Mouse (Mus musculus): Measurements from ENCODE around the gene Hexdc. TPM values are rescaled to one million over a fixed set of nuclear protein-coding genes. Genes with fewer than 3 reads are reported as not detected.

Gene Hexdc
- polyA plus RNA-seq, 1 experiment from 2014 or later: 3.7 TPM

- no peak overlapping the region for H3K4me2 ChIP-seq
- no peaks in the 10 kb centered on the region for H3K27me3 ChIP-seq (replicated peaks)
- H3K9me3 ChIP-seq (replicated peaks): no peaks in the 10 kb centered on the region
- WGBS (ENCODE audit: insufficient replicate concordance): 20% methylated on average over 2 of the region's 2 CpGs
- no peak overlapping the region for H3K4me3 ChIP-seq
- H3K4me1 ChIP-seq: peaks cover 4% of the 10 kb centered on the region
- H3K27ac ChIP-seq: no peak overlapping the region
- no peak overlapping the region for H3K9ac ChIP-seq
- no peak for ATAC-seq
- H3K36me3 ChIP-seq: no peaks in the 10 kb centered on the region
These were observed 5.6 kb upstream of the Hexdc start for GRCm38 (mm10) chr11:121198622-121199021.

GRCm38 (mm10) chr11:121199851-121200250 lies 4.4 kb upstream of the Hexdc start:
- no peak overlapping the region for H3K27ac ChIP-seq
- H3K9ac ChIP-seq: no peak overlapping the region
- no peak for ATAC-seq
- WGBS (ENCODE audit: insufficient replicate concordance): 77% methylated on average over 4 of the region's 4 CpGs
- H3K27me3 ChIP-seq (replicated peaks): no peaks in the 10 kb centered on the region
- H3K9me3 ChIP-seq (replicated peaks): no peaks in the 10 kb centered on the region
- no peak overlapping the region for H3K4me3 ChIP-seq
- H3K4me1 ChIP-seq: peaks cover 15% of the 10 kb centered on the region
- H3K36me3 ChIP-seq: no peaks in the 10 kb centered on the region
- H3K4me2 ChIP-seq: no peak overlapping the region

- Histone ChIP-seq H3K4me3 (no peak overlapping the region), H3K36me3 (no peaks in the 10 kb centered on the region), H3K9ac (no peak overlapping the region), H3K27me3 (replicated peaks) (no peaks in the 10 kb centered on the region), H3K27ac (no peak overlapping the region), H3K4me1 (peaks cover 21% of the 10 kb centered on the region), H3K9me3 (replicated peaks) (no peaks in the 10 kb centered on the region), H3K4me2 (no peak overlapping the region)
- 73% methylated on average over 6 of the region's 6 CpGs for WGBS (ENCODE audit: insufficient replicate concordance)
- no peak for ATAC-seq
These were observed 3.5 kb upstream of the Hexdc start for GRCm38 (mm10) chr11:121200781-121201180.

GRCm38 (mm10) chr11:121201436-121202198 lies 2.6 kb upstream of the Hexdc start:
- Histone ChIP-seq H3K9ac (no peak overlapping the region), H3K4me1 (peaks cover 21% of the 10 kb centered on the region), H3K4me2 (no peak overlapping the region), H3K27me3 (replicated peaks) (no peaks in the 10 kb centered on the region), H3K27ac (no peak overlapping the region), H3K9me3 (replicated peaks) (no peaks in the 10 kb centered on the region), H3K36me3 (no peaks in the 10 kb centered on the region), H3K4me3 (no peak overlapping the region)
- ATAC-seq: no peak
- WGBS (ENCODE audit: insufficient replicate concordance): 60% methylated on average over 11 of the region's 11 CpGs

GRCm38 (mm10) chr11:121203859-121204160 lies 423 bp upstream of the Hexdc start:
- no peaks in the 10 kb centered on the region for H3K9me3 ChIP-seq (replicated peaks)
- no peak overlapping the region for H3K9ac ChIP-seq
- H3K27ac ChIP-seq: no peak overlapping the region
- no peak for ATAC-seq
- peaks cover 12% of the 10 kb centered on the region for H3K36me3 ChIP-seq
- no peaks in the 10 kb centered on the region for H3K27me3 ChIP-seq (replicated peaks)
- peak overlapping the region; percentile 97 for H3K4me2 ChIP-seq
- peaks cover 21% of the 10 kb centered on the region for H3K4me1 ChIP-seq
- under 1% methylated on average over 5 of the region's 5 CpGs for WGBS (ENCODE audit: insufficient replicate concordance)
- H3K4me3 ChIP-seq: peak overlapping the region; percentile 83

GRCm38 (mm10) chr11:121216831-121217230 lies 12.6 kb downstream of the Hexdc start:
- ATAC-seq: no peak
- Histone ChIP-seq H3K4me3 (no peak overlapping the region), H3K4me1 (peaks cover 3% of the 10 kb centered on the region; the same call in 1 of the 2 replicates), H3K27ac (no peak overlapping the region), H3K27me3 (replicated peaks) (no peaks in the 10 kb centered on the region), H3K9ac (no peak overlapping the region), H3K36me3 (peaks cover 62% of the 10 kb centered on the region), H3K4me2 (no peak overlapping the region), H3K9me3 (replicated peaks) (no peaks in the 10 kb centered on the region)
- WGBS (ENCODE audit: insufficient replicate concordance): 87% methylated on average over 3 of the region's 3 CpGs

GRCm38 (mm10) chr11:121219776-121220175 lies 15.5 kb downstream of the Hexdc start:
- WGBS (ENCODE audit: insufficient replicate concordance): 85% methylated on average over 11 of the region's 11 CpGs
- H3K36me3 ChIP-seq: peaks cover 77% of the 10 kb centered on the region
- ATAC-seq: no peak
- H3K4me3 ChIP-seq: no peak overlapping the region
- no peaks in the 10 kb centered on the region for H3K27me3 ChIP-seq (replicated peaks)
- no peak overlapping the region for H3K9ac ChIP-seq
- H3K27ac ChIP-seq: no peak overlapping the region
- H3K4me1 ChIP-seq: peaks cover 3% of the 10 kb centered on the region; the same call in 1 of the 2 replicates
- H3K4me2 ChIP-seq: no peak overlapping the region
- H3K9me3 ChIP-seq (replicated peaks): no peaks in the 10 kb centered on the region

- no peak for ATAC-seq
- 81% methylated on average over 5 of the region's 5 CpGs for WGBS (ENCODE audit: insufficient replicate concordance)
- H3K36me3 ChIP-seq: peaks cover 87% of the 10 kb centered on the region
- H3K27me3 ChIP-seq (replicated peaks): no peaks in the 10 kb centered on the region
- no peak overlapping the region for H3K4me2 ChIP-seq
- H3K9me3 ChIP-seq (replicated peaks): no peaks in the 10 kb centered on the region
- no peak overlapping the region for H3K9ac ChIP-seq
- H3K4me1 ChIP-seq: peaks cover 4% of the 10 kb centered on the region; the same call in 1 of the 2 replicates
- H3K27ac ChIP-seq: no peak overlapping the region
- no peak overlapping the region for H3K4me3 ChIP-seq
These were observed 16.5 kb downstream of the Hexdc start for GRCm38 (mm10) chr11:121220771-121221170.

GRCm38 (mm10) chr11:121221321-121222010 lies 17.2 kb downstream of the Hexdc start:
- no peak for ATAC-seq
- H3K9me3 ChIP-seq (replicated peaks): no peaks in the 10 kb centered on the region
- H3K36me3 ChIP-seq: peaks cover 91% of the 10 kb centered on the region
- no peak overlapping the region for H3K27ac ChIP-seq
- WGBS (ENCODE audit: insufficient replicate concordance): 75% methylated on average over 6 of the region's 6 CpGs
- peaks cover 7% of the 10 kb centered on the region; the same call in 1 of the 2 replicates for H3K4me1 ChIP-seq
- no peak overlapping the region for H3K9ac ChIP-seq
- H3K4me2 ChIP-seq: no peak overlapping the region
- H3K27me3 ChIP-seq (replicated peaks): no peaks in the 10 kb centered on the region
- H3K4me3 ChIP-seq: no peak overlapping the region

- H3K4me1 ChIP-seq: peaks cover 60% of the 10 kb centered on the region
- peak overlapping the region; percentile 88 for H3K4me2 ChIP-seq
- WGBS (ENCODE audit: insufficient replicate concordance): 15% methylated on average over 21 of the region's 21 CpGs
- ATAC-seq: peak; percentile 2; the same call in 1 of the 2 replicates
- H3K27ac ChIP-seq: peak overlapping the region; percentile 87
- no peaks in the 10 kb centered on the region for H3K27me3 ChIP-seq (replicated peaks)
- H3K9me3 ChIP-seq (replicated peaks): no peaks in the 10 kb centered on the region
- peak overlapping the region; percentile 85 for H3K9ac ChIP-seq
- H3K36me3 ChIP-seq: peaks cover 44% of the 10 kb centered on the region
- peak overlapping the region; percentile 83 for H3K4me3 ChIP-seq
These were observed 24.1 kb downstream of the Hexdc start for GRCm38 (mm10) chr11:121228129-121229017.

- Histone ChIP-seq H3K27ac (peak within 1 kb of the TSS; percentile 87), H3K4me1 (peaks cover 65% of the 10 kb centered on the region), H3K9me3 (replicated peaks) (no peaks in the 10 kb centered on the region), H3K36me3 (peaks cover 38% of the 10 kb centered on the region), H3K27me3 (replicated peaks) (no peaks in the 10 kb centered on the region), H3K4me3 (peak within 1 kb of the TSS; percentile 83), H3K4me2 (peak within 1 kb of the TSS; percentile 88), H3K9ac (peak within 1 kb of the TSS; percentile 85)
- WGBS (ENCODE audit: insufficient replicate concordance): 3% methylated on average over 23 of the region's 23 CpGs
- ATAC-seq: peak; percentile 91
These were observed 24.8 kb downstream of the Hexdc start, which contains the start of gene Cybc1 for GRCm38 (mm10) chr11:121229018-121229439. Cybc1 (minus strand) TSS chr11:121229322.
